Mouse (Mus musculus): ENCODE results near the gene Xpa.

DNA sequence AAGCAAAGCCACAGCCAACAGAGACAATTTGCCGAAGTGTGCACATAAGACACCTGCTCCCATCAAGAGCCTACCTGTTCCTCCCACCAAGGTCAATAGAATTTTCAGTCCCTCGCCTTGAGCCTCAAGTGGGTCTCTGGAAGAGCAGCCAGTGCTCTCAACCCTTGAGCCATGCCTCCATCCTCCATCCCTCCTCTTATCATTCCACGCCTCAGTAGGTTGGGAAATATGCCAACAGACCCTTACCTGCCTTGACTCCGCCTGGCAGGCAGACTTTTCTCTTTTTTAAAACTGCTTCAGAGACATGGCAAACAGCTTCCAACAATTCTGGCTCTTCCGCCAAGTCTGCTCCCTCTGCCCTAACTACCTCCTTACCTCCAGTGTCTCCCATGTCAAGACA lies 38.6 kb upstream of the Xpa start:
- TF ChIP-seq EP300 (IDR thresholded peaks at IDR 0.05; ENCODE audit: insufficient read depth, low read depth, low read length) (no peak), POLR2A (IDR thresholded peaks at IDR 0.05; ENCODE audit: insufficient read depth, low read depth, low read length) (no peak), CTCF (IDR thresholded peaks at IDR 0.05) (no peak)
